In genomic region chr3:67462578-67462977, GRCm38 (mm10) we compare ENCODE assay signal across 8 mouse cellular contexts. TPM values are rescaled to one million over a fixed set of nuclear protein-coding genes. Genes with fewer than 3 reads are reported as not detected.
DNase-seq lines count a peak whose midpoint lies in the region; ATAC-seq and TF ChIP-seq lines count a peak whose summit lies in the region.

No protein-coding gene starts in this region.

- H3K4me3 ChIP-seq in forebrain, embryonic 16.5 days (replicated peaks; ENCODE audit: low read length), result peak overlapping the region; percentile 69; the same call in 1 of the 2 replicates
- peak overlapping the region; percentile 67 for H3K4me3 ChIP-seq in lung, postnatal 0 days (ENCODE audit: low read depth, low read length)

- no peaks in the 10 kb centered on the region for H3K27me3 ChIP-seq in forebrain, embryonic 16.5 days (replicated peaks; ENCODE audit: control insufficient read depth, insufficient read depth, low read length)
- H3K27me3 ChIP-seq in lung, postnatal 0 days (replicated peaks; ENCODE audit: insufficient read depth, low read length), result no peaks in the 10 kb centered on the region

- ATAC-seq in forebrain, embryonic 16.5 days, result no peak
- ATAC-seq in lung, postnatal 0 days, result peak; percentile 23; the same call in 1 of the 2 replicates

- H3K4me1 ChIP-seq in forebrain, embryonic 16.5 days (replicated peaks; ENCODE audit: control insufficient read depth, insufficient read depth, low read length), result peaks cover 25% of the 10 kb centered on the region
- H3K4me1 ChIP-seq in lung, postnatal 0 days (ENCODE audit: insufficient read depth, low read depth, low read length), result peaks cover 5% of the 10 kb centered on the region; the same call in 1 of the 2 replicates

- peak overlapping the region; percentile 93 for H3K4me2 ChIP-seq in forebrain, embryonic 16.5 days (ENCODE audit: low read length)
- H3K4me2 ChIP-seq in lung, postnatal 0 days (replicated peaks; ENCODE audit: low read depth, low read length), result peak overlapping the region; percentile 86

- peaks cover 5% of the 10 kb centered on the region; the same call in 1 of the 2 replicates for H3K36me3 ChIP-seq in forebrain, embryonic 16.5 days (ENCODE audit: control insufficient read depth, insufficient read depth)
- peaks cover 16% of the 10 kb centered on the region for H3K36me3 ChIP-seq in lung, postnatal 0 days (ENCODE audit: insufficient read depth, low read length)

- no peak overlapping the region for H3K27ac ChIP-seq in forebrain, embryonic 16.5 days (ENCODE audit: low read length)
- H3K27ac ChIP-seq in lung, postnatal 0 days (ENCODE audit: low read length), result peak overlapping the region; percentile 84; the same call in 1 of the 2 replicates

- peak; percentile 19 to 29 for DNase-seq in cerebellum, postnatal 14 days
- DNase-seq in cerebellum, postnatal 36 days, result no peak
- peak; percentile 7 for DNase-seq in CD4-positive helper T cell, adult 2 months (ENCODE audit: low read depth, low spot score)
- peak; percentile 45 for DNase-seq in lung, postnatal 0 days (ENCODE audit: low spot score)
- DNase-seq in right cerebral cortex, postnatal 36 days (ENCODE audit: low spot score in 2 of 2), result no peak
- DNase-seq in gastrocnemius, adult 18-20 months (ENCODE audit: low spot score), result no peak
- DNase-seq in layer of hippocampus, postnatal 36 days, result no peak

- no peak for TF ChIP-seq CTCF in lung, postnatal 0 days (IDR thresholded peaks at IDR 0.05)

- no peak overlapping the region for H3K9ac ChIP-seq in forebrain, embryonic 16.5 days (replicated peaks; ENCODE audit: low read depth, low read length)
- peak overlapping the region; percentile 68 for H3K9ac ChIP-seq in lung, postnatal 0 days (replicated peaks; ENCODE audit: low read depth)

- TF ChIP-seq EP300 in lung, postnatal 0 days (IDR thresholded peaks at IDR 0.05), result no peak

- H3K9me3 ChIP-seq in forebrain, embryonic 16.5 days (ENCODE audit: control insufficient read depth, low read length), result no peaks in the 10 kb centered on the region
- H3K9me3 ChIP-seq in lung, postnatal 0 days (ENCODE audit: low read length), result no peaks in the 10 kb centered on the region

- 33% methylated on average over 10 of the region's 10 CpGs for WGBS in forebrain, embryonic 16.5 days
- WGBS in lung, postnatal 0 days, result 23% methylated on average over 10 of the region's 10 CpGs

RNA-seq across cellular contexts. Expression of gene Lxn, which starts 1.1 kb away (rescaled TPM):
- polyA plus RNA-seq in forebrain, embryonic 16.5 days (2015; fragmentation: Nextera tagmentation; extraction: Ambion mirVana), result 70.4 and 70.5 TPM in 2 replicates
- 156 and 160 TPM in 2 replicates for polyA plus RNA-seq in lung, postnatal 0 days (2015; fragmentation: Nextera tagmentation; extraction: Ambion mirVana)
- 1 to 10 TPM in 1 of 2 experiments, under 1 TPM in 1; 0.84 to 1.4 TPM for total RNA-seq in gastrocnemius, adult 18-20 months (2021)
- total RNA-seq in layer of hippocampus, postnatal 36 days (2021), result 10 to 100 TPM; 41.9 to 46.4 TPM

RNA-seq across cellular contexts. Expression of gene Gfm1, which starts 32.7 kb away (rescaled TPM):
- 33.6 and 38.2 TPM in 2 replicates for polyA plus RNA-seq in forebrain, embryonic 16.5 days (2015; fragmentation: Nextera tagmentation; extraction: Ambion mirVana)
- polyA plus RNA-seq in lung, postnatal 0 days (2015; fragmentation: Nextera tagmentation; extraction: Ambion mirVana), result 23.9 and 24.3 TPM in 2 replicates
- 100 to 1,000 TPM; 105 to 108 TPM for total RNA-seq in gastrocnemius, adult 18-20 months (2021)
- 10 to 100 TPM; 47.8 to 58.4 TPM for total RNA-seq in layer of hippocampus, postnatal 36 days (2021)

RNA-seq across cellular contexts. Expression of gene Rarres1, which starts 52.7 kb away (rescaled TPM):
- 1.2 and 1.4 TPM in 2 replicates for polyA plus RNA-seq in forebrain, embryonic 16.5 days (2015; fragmentation: Nextera tagmentation; extraction: Ambion mirVana)
- 2.6 and 2.9 TPM in 2 replicates for polyA plus RNA-seq in lung, postnatal 0 days (2015; fragmentation: Nextera tagmentation; extraction: Ambion mirVana)
- total RNA-seq in gastrocnemius, adult 18-20 months (2021), result under 1 TPM; 0.50 to 0.57 TPM
- total RNA-seq in layer of hippocampus, postnatal 36 days (2021), result 1 to 10 TPM; 1.3 to 1.5 TPM

Comparison
In these comparisons a context has a peak if more than half of its experiments do, and no peak if none do; other contexts are left out.
1. DNase-seq: peak in cerebellum, postnatal 14 days (2 of 2), CD4-positive helper T cell, adult 2 months (single experiment) and lung, postnatal 0 days (single experiment); none in cerebellum, postnatal 36 days (0 of 2), right cerebral cortex, postnatal 36 days (0 of 2), gastrocnemius, adult 18-20 months (single experiment) and layer of hippocampus, postnatal 36 days (0 of 2).
2. RNA of gene Lxn, which starts 1.1 kb away (total RNA-seq): 41.9 to 46.4 TPM in layer of hippocampus, postnatal 36 days; 0.84 to 1.4 TPM in gastrocnemius, adult 18-20 months; every median in the first group is over 10 times any median in the second.